Mouse (Mus musculus) layer of hippocampus, adult 9-10 months (tissue): ENCODE data around the gene Lrrc29.
A peak's percentile ranks its signal among the peaks of the same experiment; 100 is the strongest.
"Not testable (repeated sequence)": the region's sequence is repeated elsewhere in the genome, so short reads cannot be mapped to it uniquely, and the experiment has no call there.

Source experiments
- DNase-seq: peaks from one replicate; pipeline ENCODE4 v3.0.0; 2022; ENCODE audit warnings: low spot score

Lrrc29 gene

DNA sequence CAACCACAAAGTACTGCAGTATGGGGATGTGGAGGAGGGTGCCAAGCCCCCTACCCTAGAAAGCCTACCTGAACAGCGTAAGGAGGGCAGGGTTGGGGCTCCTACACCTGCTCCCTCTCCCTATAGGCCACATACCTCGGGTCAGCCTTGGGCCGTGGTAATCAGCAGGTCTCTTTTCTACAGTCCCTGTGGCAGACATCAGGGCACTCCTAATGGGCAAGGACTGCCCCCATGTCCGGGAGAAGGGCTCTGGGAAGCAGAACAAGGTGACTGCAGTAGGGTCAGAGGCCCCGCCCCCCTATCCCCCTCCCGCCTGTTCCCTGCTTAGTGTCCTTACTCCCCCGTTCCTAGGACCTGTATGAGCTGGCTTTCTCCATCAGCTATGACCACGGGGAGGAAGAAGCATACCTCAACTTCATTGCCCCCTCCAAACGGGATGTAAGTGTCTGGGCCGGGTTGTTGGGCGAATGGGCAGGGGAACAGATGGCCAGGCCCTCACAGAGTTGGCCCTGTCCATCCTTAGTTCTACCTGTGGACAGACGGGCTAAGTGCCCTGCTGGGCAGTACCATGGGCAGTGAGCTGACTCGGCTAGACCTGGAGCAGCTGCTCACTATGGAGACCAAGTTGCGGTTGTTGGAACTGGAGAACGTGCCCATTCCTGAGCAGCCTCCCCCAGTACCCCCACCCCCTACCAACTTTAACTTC is 16.8 kb downstream of the Lrrc29 start:
- DNase-seq = no peak

DNA sequence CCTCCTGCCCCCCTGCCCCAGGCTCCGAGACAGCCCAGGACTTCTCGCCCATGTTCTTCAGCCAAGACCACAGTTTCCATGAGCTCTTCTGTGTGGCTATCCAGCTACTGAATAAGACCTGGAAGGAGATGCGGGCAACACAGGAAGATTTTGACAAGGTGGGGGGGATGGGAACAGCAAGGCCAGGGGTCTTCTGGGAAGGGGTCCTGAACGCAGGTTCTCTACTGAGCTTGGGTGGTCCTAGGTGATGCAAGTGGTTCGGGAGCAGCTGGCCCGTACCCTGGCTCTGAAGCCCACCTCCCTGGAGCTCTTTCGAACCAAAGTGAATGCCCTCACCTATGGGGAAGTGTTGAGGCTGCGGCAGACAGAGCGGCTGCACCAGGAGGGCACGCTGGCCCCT is 17.6 kb downstream of the Lrrc29 start:
- no peak for DNase-seq

DNA sequence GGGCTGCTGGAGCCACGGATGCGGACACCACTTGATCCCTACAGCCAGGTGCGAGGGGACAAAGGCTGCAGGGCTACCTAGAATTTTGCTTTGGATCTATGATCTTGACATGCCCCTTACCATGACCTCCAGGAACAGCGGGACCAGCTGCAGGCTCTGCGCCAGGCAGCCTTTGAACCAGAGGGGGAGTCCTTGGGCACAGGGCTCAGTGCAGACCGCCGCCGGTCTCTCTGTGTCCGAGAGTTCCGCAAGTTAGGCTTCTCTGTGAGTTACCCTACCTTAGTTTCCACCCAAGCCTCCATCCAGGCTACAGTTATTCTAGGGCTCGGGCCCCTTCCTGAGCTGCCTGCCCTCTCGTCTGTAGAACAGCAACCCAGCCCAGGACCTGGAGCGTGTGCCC is 18.4 kb downstream of the Lrrc29 start:
- no peak for DNase-seq

DNA sequence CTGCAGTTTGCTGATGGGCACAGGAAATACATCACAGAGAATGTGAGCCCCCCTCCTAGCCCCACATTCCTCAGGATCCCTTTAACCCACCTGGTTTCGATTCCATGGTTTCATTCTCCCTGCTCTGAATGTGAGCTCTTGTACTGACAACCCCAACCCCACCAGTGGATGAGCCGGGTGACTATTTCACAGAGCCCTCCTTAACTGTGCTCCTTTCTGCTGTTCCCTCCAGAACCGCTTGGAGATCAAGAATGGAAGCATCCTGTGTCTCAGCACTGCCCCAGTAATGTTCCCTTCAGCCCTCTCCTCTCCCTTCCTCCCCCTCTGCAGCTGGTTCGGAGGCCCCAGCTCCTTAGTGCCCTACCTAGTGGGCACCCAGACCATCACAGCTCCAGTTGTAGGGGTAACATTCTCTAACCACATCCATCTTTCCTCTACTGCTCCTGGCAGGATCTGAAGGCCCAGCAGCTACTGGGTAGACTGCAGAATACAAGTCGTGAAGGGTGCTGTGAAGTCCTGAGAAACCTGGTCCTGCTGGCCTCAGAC is 19.9 kb downstream of the Lrrc29 start:
- no peak for DNase-seq

DNA sequence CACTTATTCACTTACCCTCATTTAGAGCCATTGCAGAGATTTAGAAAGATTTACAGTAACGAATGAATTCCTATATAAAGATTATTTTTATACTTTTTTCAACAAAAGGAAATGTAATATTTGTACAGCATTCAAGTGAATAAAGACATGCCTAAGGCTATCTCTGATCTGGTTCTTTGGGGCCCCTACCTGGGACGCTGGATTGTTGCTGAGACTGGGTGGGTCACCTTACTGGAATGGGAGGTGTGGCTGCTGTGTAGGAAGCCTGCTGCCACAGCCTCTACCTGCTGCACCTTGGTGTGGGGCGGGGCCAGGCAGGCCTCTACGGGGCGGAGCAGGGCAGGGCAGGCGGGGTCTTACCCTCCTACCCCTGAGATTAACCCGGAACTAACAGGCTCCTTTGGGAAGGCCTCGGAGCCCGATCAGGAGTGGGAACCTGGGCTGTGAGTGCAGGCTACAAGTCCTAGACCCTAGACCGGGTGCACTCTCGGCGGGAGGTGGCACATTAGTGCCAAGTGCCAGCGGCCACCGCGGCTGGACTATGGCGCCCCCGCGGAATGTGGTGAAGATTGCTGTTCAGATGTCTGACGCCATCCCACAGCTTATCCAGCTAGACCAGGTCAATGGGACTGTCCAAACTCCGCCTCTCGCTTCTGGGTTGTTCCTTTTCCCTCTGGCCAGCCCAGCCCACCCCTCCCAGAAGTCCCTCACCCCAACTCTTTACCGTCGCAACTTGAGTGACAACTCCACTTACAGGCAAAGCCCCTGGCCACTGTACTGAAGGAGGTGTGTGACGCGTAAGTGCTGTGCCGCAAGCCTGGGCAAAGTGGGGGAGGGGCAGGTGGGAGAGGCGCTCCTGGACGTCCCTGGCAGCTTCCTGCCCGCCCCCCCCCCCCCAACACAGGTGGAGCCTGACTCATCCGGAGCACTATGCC is 20.6 kb downstream of the Lrrc29 start, which contains the start of gene Elmo3:
TSS of gene Elmo3 (plus strand) at position 391 of the 935 bp plus-strand sequence.
- no peak for DNase-seq

DNA sequence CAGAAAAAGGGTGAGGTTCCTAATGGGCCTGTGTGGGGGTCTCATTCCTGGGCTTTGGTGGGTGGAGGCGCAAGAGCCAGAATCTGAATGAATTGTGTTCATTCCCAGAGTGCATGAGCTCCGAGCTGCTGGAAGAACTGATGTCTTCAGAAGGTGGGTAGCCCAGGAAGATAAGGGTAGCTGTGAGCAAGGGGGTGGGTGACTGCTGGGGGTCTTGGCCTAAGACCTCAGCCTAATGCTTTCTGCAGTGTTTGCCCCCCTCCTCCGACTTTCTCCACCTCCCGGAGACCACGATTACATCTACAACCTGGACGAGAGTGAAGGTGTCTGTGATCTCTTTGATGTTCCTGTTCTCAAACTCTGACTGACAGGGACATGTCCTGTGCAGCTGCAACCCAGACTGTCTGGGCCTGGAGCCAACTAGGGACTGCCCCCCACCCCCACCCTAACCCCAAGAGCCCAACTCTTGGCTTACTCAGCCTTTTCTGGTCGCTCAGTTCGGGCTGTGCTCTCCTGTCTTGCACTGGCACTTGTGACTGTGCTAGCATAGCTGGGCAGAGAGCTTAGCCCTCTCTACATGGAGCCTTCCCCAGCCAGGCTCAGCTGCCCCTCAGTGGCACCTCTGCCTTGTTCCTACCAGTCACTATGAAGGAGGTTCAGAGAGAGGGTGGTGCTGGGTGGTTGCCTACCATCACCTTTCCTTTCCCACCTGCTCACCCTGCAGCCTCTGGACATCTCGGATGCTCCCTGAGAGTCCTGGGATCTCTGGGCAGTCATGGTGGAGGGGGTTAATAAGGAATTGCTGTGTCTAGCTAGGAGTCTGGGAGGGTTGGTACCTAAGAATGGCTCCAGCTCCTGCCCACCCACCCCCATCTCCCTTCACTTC is 21.5 kb downstream of the Lrrc29 start:
- DNase-seq = no peak

DNA sequence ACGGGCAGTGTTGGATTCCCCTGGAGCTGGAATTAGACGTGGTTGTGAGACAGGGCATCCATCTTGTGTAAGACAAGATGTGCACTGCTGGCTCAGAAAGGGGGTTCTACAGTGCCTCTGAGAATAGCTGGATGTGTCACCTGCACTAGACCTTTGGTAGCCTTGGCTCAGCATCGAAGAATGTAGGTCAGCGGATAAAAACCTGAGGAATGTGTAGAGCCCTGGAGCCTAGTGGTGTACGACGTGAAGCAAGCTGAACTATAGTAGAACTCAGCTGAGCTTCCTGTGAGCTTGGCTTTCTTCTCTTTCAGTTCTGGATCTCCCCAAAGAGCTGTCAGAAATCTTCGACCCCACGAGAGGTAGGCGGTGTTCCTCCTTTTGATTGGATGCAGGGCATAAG is 22.2 kb downstream of the Lrrc29 start:
- DNase-seq = no peak

DNA sequence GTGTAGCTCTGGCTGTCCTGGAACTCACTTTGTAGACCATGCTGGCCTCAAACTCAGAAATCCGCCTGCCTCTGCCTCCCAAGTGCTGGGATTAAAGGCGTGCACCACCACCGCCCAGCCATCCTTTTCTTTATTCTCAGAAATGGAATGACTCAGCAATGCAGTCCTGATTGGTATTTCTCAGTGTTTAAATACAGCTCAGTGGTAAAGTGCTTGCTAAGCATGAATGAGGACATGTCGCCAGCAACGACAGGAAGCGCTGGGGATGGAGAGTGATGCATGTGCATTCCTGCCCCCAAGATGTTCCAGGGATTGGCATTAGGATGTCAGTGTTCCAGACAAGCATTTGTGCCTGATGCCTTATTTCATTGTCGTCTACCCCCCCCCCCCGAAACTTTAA is 22.7 kb downstream of the Lrrc29 start:
- no peak for DNase-seq

DNA sequence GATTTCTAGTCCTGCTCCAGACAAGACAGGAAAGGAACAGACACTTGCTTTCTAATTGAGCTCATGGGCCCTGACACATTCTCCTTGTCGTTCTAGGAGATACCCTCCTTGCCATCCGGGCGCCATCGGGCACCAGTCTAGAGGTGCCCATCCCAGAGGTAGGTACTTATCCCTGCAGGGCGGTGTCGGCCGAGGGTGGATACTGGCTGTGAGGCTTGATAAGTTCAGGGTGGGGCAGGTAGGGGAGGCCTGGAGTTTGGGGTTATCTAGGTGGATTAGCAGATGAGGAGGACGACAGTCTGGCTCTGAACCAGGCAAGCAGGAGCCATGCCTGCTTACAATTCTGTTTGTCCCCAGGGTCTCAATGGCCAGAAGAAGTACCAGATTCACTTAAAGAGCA is 26.1 kb downstream of the Lrrc29 start:
- no peak for DNase-seq

DNA sequence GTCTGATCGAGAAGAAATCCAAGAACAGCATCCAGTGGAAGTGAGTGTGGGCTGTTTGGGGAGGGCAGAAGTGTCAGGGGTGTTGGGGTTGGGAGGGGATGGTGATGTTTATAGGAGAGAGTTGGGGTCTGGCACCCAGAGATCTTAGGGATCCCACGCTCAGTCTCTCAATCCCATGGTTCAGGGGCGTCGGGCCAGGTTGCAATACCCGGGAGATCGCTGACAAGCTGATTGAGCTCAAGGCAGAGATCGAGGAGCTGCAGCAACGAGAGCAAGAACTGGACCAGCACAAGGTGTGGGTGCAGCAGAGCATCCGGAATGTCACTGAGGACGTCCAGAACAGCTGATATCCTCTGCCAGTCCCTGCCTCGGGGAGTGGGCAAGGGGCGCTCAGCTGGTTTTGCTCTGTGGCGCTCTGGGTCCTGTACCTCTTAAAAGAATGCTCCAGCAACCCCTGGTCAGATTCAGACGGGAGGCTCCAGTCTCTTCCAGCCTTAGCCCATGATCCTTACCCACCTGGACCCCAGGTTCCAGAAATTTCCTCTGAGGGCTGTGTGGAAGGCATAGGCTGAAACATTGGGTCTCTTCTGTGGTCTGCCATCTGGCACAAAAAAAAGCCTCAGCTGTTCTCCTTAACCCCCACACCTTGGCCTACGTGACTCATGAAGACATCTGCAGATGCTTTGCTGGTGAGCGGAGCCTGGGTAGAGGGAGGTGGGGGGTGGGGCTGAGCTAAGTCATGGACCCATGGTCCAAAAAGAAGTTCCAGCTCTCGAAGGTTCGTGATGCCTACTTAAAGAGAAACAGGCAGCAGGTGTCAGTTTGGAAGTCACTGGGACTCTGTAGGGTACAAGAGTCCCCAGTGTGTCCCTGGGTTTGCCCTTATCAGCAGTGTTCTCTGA is 27.5 kb downstream of the Lrrc29 start:
- DNase-seq = no peak

DNA sequence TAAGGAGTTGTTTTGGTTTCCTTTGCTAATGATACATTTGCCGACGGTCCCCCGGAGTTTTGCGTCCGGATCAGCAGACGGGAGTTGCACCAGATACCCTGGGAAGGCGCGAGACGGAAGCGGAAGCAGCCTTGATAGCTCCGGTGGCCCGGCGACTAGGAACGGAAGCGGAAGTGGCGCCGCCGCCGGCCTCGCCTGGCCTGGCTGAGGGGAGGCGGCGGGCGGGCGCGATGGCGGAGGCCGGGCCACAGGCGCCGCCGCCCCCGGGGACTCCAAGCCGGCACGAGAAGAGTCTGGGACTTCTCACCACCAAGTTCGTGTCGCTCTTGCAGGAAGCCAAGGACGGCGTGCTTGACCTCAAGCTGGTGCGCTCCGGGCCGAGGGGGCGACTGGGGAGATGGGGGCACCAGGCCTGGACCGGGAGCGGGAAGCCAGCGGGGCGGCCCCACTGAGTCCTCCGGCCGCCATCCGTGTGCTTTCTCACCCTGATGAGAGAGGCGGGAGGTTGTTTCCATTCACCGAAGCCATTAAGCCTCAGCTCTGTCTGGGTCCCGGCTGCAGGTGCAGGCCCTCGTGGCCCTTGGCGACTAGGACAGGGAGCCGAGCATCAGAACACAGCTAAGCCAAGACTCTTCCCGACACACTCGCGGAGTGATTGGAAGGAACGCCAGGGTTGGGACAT is 28.4 kb downstream of the Lrrc29 start, which contains the start of gene E2f4:
TSS of gene E2f4 (plus strand) at position 153 of the 682 bp plus-strand sequence.
- peak; percentile 71 for DNase-seq

DNA sequence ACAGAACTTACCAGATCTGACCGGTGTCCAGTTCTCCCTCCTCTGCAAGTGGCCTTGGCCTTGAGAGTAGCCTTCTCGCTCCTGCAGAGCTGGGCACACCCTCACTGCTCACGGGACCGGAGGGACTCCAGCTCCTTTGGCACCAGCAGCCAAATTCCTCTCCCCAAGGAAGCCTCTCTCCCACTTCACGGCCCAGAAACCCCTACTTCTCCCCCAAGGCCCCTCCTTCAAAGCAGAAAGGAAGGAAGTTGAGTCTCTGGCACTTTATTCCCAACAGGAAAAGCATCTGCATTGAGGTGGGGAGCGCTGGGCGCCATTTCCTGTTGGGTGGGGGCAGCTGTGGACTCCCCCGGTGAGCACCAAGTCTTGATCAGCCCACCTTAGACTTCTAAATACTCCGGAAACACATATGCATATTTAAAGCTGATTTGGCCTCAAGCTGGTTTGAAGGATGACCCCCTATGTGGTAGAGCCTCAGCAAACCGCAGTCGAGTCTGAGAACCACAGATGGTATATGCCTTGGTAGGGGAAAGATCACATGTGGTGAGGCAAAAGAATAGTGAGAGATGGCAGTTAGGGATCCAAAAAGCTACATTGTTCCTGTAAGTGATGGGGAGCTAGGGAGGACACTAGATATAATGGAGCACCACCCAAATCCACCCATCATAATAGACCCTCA is 30.0 kb downstream of the Lrrc29 start, which contains the start of gene Exoc3l:
TSS of gene Exoc3l (minus strand) at position 207 of the 679 bp plus-strand sequence.
- DNase-seq = no peak

DNA sequence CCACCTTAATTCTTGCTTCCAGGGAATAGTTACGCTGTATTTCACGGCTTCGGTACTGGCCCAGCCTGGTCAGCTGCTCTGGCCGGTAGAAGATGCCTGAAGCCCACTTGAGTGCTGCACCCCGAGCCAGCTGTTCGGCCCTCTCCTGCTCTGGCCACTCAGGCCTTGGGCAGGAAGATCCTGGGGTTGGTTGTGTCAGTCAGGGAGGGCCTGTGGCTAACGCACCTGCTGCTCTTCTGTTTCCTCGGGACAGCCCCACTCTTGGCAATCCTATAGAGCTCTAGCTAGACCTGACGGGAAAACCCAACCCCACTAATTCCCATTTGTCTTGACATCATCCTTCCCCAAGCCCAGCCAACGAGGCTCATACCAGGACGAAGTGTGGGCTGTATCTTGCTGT is 30.8 kb downstream of the Lrrc29 start:
- DNase-seq = no peak

DNA sequence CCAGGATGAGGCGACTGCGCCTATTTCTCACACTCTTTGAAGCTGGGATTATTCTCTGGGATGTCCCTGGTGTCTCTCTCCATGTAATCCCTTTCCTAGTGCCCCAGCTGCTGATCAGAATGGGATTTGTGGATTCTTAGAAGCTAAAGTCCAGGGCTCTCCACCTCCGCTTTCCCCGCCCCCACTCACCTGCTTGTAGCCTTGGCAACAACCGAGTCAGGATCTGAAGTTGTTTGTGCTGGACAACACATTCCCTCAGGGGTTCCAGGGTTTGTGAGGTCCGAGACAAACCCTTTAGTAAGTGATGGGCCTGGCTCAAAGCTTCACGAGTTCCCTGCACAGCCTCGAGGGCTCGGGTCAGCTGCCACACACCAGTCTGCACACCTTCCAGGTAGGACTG is 31.3 kb downstream of the Lrrc29 start:
- DNase-seq = no peak

DNA sequence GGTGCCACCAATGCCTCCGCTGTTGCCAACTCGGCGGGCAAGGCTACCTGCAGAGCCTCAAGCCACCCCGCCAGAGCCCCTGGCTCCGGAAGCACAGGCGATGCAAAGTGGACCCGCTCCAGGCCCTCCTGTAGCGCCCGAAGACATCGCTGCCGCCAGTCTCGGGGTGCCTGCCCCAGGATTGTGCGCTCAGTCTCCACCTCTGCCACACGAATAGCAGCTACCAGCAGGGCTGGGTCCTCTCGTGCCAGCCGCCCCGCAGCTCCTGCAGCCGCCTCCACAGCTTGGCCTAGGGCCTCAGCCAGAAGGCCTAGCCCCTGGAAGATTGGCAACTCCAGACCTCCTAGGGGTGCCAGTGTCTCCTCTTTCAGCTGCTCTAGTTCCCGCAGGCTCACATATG is 32.7 kb downstream of the Lrrc29 start:
- no peak for DNase-seq

DNA sequence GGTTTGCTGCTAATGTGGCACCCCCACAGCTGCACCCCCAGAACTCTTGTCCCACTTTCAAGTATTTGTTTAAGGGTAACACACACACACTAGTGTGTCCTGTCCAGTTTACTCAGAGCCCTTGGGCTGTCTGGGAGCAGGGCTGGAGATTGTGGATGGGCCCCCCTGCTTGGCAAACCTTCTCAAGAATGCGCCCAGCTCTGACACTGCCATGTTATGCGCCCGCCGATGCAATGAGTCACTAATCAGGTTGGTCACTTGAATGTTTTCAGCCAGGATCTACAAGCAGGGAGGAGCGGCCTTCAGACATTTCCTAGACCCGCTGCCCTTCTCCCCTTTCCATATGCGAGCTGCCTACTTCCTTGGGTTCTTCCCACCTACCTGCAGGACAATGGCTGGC is 33.6 kb downstream of the Lrrc29 start:
- DNase-seq = no peak

DNA sequence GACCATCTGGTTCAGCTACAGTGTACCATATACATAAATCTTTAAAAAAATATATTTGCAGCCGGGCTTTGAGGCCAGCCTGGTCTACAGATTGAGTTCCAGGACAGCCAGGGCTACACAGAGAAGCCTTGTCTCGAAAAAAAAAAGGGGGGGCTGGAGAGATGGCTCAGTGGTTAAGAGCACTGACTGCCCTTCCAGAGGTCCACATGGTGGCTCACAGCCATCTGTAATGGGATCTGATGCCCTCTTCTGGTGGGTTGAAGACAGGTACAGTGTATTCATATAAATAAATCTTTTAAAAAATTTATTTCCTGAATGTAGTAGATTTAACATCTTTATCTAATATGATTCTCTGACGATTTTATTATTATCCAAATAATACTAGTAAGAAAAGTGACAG is 34.3 kb downstream of the Lrrc29 start:
- DNase-seq = not testable (repeated sequence)

DNA sequence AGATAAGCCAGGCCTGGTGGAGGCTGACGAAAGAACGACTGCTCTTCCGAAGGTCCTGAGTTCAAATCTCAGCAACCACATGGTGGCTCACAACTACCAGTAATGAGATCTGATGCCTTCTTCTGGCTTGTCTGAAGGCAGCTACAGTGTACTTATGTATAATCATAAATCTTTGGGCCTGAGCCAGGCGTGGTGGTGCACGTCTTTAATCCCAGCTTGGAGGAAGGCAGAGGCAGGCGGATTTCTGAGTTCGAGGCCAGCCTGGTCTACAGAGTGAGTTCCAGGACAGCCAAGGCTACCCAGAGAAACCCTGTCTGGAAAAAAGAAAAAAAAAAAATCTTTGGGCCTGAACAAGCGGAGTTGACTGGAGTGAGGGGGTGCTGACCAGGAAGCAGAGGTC is 34.7 kb downstream of the Lrrc29 start:
- DNase-seq = not testable (repeated sequence)

DNA sequence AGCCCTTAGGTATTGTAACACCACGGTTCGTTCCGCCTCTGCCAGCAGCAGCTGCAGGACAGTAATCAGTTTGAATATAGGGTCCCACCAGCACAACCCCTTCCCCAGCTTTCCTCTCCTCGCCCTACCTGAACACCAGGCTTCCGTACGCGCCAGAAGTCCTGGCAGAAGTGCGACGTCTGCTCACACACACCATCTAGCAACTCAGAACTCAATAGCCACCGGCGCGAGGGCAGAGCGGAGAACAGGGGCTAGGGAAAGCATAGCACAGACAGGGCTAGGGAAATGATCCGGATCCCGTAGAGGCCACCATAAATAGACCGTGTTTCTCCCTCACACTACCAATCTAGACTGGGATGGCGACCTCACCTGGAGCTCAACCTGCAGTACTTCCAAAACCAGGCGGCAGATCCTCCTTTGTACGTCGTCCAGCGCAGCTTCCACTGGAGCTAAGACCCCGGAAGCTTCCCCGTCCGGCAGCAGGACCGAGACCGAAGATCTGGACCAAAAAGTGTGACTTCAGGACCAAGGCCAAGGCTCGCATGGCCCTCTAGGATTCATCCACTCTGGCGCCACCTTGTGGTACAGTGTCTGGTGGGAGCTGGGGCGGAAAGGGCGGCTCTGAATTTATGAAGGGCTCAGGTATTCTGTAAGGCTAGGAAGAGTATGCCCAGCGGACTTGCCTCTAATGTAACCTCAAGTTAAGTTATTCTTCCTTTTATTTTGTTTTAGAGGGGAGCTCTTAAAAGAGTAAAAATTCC is 35.3 kb downstream of the Lrrc29 start:
- peak; percentile 63 for DNase-seq
